Mouse (Mus musculus): ENCODE results near the gene Rbm48.

DNA sequence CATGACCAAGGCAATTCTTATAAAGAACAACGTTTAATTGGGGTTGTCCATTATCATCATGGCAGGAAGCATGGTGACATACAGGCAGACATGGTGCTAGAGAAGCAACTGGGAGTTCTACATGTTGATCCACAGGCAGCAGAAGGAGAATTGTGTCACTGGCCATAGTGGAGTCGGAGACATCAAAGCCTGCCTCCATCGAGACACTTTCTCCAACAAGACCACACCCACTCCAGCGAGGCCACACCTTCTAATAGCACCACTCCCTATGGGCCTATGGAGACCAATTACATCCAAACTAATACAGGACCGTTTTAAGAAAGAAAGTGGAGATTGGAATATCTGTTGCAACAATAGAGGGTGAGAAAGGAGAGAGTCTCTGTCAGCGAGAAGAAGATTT is 54.5 kb downstream of the Rbm48 start:
- TF ChIP-seq CTCF (IDR thresholded peaks at IDR 0.05) (no peak), EP300 (IDR thresholded peaks at IDR 0.05) (no peak)
